Mouse (Mus musculus): ENCODE data around the gene Abhd2. TPM values are rescaled to one million over a fixed set of nuclear protein-coding genes. Genes with fewer than 3 reads are reported as not detected.

The Abhd2 gene
- polyA plus RNA-seq, 1 experiment from 2014 or later: 6.8 TPM

- H3K4me1 ChIP-seq: peaks cover 35% of the 10 kb centered on the region
- H3K27ac ChIP-seq (replicated peaks): no peak overlapping the region
- no peaks in the 10 kb centered on the region for H3K9me3 ChIP-seq (replicated peaks)
- WGBS: 94% methylated on average over 8 of the region's 8 CpGs
- no peak overlapping the region for H3K4me3 ChIP-seq
- H3K27me3 ChIP-seq (ENCODE audit: low read depth, poor library complexity, severe bottlenecking): peaks cover 17% of the 10 kb centered on the region; the same call in 1 of the 2 replicates
- H3K36me3 ChIP-seq: peaks cover 11% of the 10 kb centered on the region; the same call in 1 of the 2 replicates
- no peak for DNase-seq (ENCODE audit: low spot score)
Observed at GRCm38 (mm10) chr7:79284889-79285280, 11.9 kb downstream of the Abhd2 start.

- Histone ChIP-seq H3K27me3 (ENCODE audit: low read depth, poor library complexity, severe bottlenecking) (peaks cover 17% of the 10 kb centered on the region; the same call in 1 of the 2 replicates), H3K36me3 (peaks cover 11% of the 10 kb centered on the region; the same call in 1 of the 2 replicates), H3K4me1 (peaks cover 35% of the 10 kb centered on the region), H3K4me3 (no peak overlapping the region), H3K9me3 (replicated peaks) (no peaks in the 10 kb centered on the region), H3K27ac (replicated peaks) (no peak overlapping the region)
- DNase-seq (ENCODE audit: low spot score): no peak
- 94% methylated on average over 13 of the region's 13 CpGs for WGBS
Observed at GRCm38 (mm10) chr7:79285408-79285807, 12.4 kb downstream of the Abhd2 start.

- peaks cover 11% of the 10 kb centered on the region; the same call in 1 of the 2 replicates for H3K36me3 ChIP-seq
- 94% methylated on average over 6 of the region's 6 CpGs for WGBS
Observed at GRCm38 (mm10) chr7:79287226-79287625, 14.2 kb downstream of the Abhd2 start.

GRCm38 (mm10) chr7:79287928-79288327 is 14.9 kb downstream of the Abhd2 start:
- Histone ChIP-seq H3K27me3 (ENCODE audit: low read depth, poor library complexity, severe bottlenecking) (peaks cover 11% of the 10 kb centered on the region; the same call in 1 of the 2 replicates), H3K36me3 (peaks cover 8% of the 10 kb centered on the region; the same call in 1 of the 2 replicates), H3K4me3 (no peak overlapping the region), H3K9me3 (replicated peaks) (no peaks in the 10 kb centered on the region), H3K4me1 (peaks cover 30% of the 10 kb centered on the region), H3K27ac (replicated peaks) (no peak overlapping the region)
- 91% methylated on average over 8 of the region's 8 CpGs for WGBS
- DNase-seq (ENCODE audit: low spot score): no peak

More at GRCm38 (mm10) chr7:79287226-79287625, 14.2 kb downstream of the Abhd2 start:
- no peak overlapping the region for H3K4me3 ChIP-seq
- peaks cover 26% of the 10 kb centered on the region for H3K4me1 ChIP-seq
- no peak for DNase-seq (ENCODE audit: low spot score)
- H3K9me3 ChIP-seq (replicated peaks): no peaks in the 10 kb centered on the region
- H3K27ac ChIP-seq (replicated peaks): no peak overlapping the region
- H3K27me3 ChIP-seq (ENCODE audit: low read depth, poor library complexity, severe bottlenecking): peaks cover 17% of the 10 kb centered on the region; the same call in 1 of the 2 replicates

- H3K4me3 ChIP-seq: no peak overlapping the region
- 98% methylated on average over 5 of the region's 5 CpGs for WGBS
- DNase-seq (ENCODE audit: low spot score): no peak
- H3K27me3 ChIP-seq (ENCODE audit: low read depth, poor library complexity, severe bottlenecking): peaks cover 11% of the 10 kb centered on the region; the same call in 1 of the 2 replicates
- H3K9me3 ChIP-seq (replicated peaks): no peaks in the 10 kb centered on the region
- H3K27ac ChIP-seq (replicated peaks): no peak overlapping the region
- H3K4me1 ChIP-seq: peaks cover 30% of the 10 kb centered on the region
- H3K36me3 ChIP-seq: 0 out of 2 replicates have a peak, but pooled peaks cover 8% of the 10 kb centered on the region
Observed at GRCm38 (mm10) chr7:79288422-79288821, 15.4 kb downstream of the Abhd2 start.

GRCm38 (mm10) chr7:79293605-79294232 is 20.7 kb downstream of the Abhd2 start:
- Histone ChIP-seq H3K27ac (replicated peaks) (peak overlapping the region; percentile 57), H3K36me3 (peaks cover 36% of the 10 kb centered on the region), H3K27me3 (ENCODE audit: low read depth, poor library complexity, severe bottlenecking) (peaks cover 12% of the 10 kb centered on the region), H3K4me1 (peaks cover 36% of the 10 kb centered on the region), H3K4me3 (no peak overlapping the region), H3K9me3 (replicated peaks) (no peaks in the 10 kb centered on the region)
- no peak for DNase-seq (ENCODE audit: low spot score)
- 55% methylated on average over 14 of the region's 14 CpGs for WGBS

- peaks cover 12% of the 10 kb centered on the region for H3K27me3 ChIP-seq (ENCODE audit: low read depth, poor library complexity, severe bottlenecking)
- no peak for DNase-seq (ENCODE audit: low spot score)
- H3K9me3 ChIP-seq (replicated peaks): no peaks in the 10 kb centered on the region
- no peak overlapping the region for H3K4me3 ChIP-seq
- H3K4me1 ChIP-seq: peaks cover 39% of the 10 kb centered on the region
- H3K36me3 ChIP-seq: peaks cover 42% of the 10 kb centered on the region
- 90% methylated on average over 13 of the region's 13 CpGs for WGBS
- H3K27ac ChIP-seq (replicated peaks): 0 out of 2 replicates have a peak overlapping the region, but pooled peaks have one; percentile 23
Observed at GRCm38 (mm10) chr7:79294449-79294980, 21.5 kb downstream of the Abhd2 start.

GRCm38 (mm10) chr7:79295196-79295826 is 22.3 kb downstream of the Abhd2 start:
- Histone ChIP-seq H3K27ac (replicated peaks) (no peak overlapping the region), H3K27me3 (ENCODE audit: low read depth, poor library complexity, severe bottlenecking) (peaks cover 12% of the 10 kb centered on the region), H3K9me3 (replicated peaks) (no peaks in the 10 kb centered on the region), H3K4me3 (no peak overlapping the region), H3K4me1 (peaks cover 43% of the 10 kb centered on the region), H3K36me3 (peaks cover 45% of the 10 kb centered on the region)
- no peak for DNase-seq (ENCODE audit: low spot score)
- WGBS: 84% methylated on average over 13 of the region's 13 CpGs

GRCm38 (mm10) chr7:79298681-79299080 is 25.7 kb downstream of the Abhd2 start:
- WGBS: 67% methylated on average over 1 of the region's 1 CpGs
- peaks cover 47% of the 10 kb centered on the region for H3K36me3 ChIP-seq
- H3K4me3 ChIP-seq: no peak overlapping the region
- H3K4me1 ChIP-seq: peaks cover 48% of the 10 kb centered on the region
- DNase-seq (ENCODE audit: low spot score): no peak
- peaks cover 18% of the 10 kb centered on the region for H3K27me3 ChIP-seq (ENCODE audit: low read depth, poor library complexity, severe bottlenecking)
- H3K27ac ChIP-seq (replicated peaks): no peak overlapping the region
- no peaks in the 10 kb centered on the region for H3K9me3 ChIP-seq (replicated peaks)

- Histone ChIP-seq H3K4me3 (no peak overlapping the region), H3K36me3 (peaks cover 52% of the 10 kb centered on the region), H3K27ac (replicated peaks) (0 out of 2 replicates have a peak overlapping the region, but pooled peaks have one; percentile 1), H3K27me3 (ENCODE audit: low read depth, poor library complexity, severe bottlenecking) (peaks cover 23% of the 10 kb centered on the region), H3K9me3 (replicated peaks) (no peaks in the 10 kb centered on the region), H3K4me1 (peaks cover 39% of the 10 kb centered on the region)
- WGBS: 84% methylated on average over 7 of the region's 7 CpGs
- DNase-seq (ENCODE audit: low spot score): no peak
Observed at GRCm38 (mm10) chr7:79299548-79299947, 26.5 kb downstream of the Abhd2 start.

- WGBS: 69% methylated on average over 13 of the region's 13 CpGs
- Histone ChIP-seq H3K27me3 (ENCODE audit: low read depth, poor library complexity, severe bottlenecking) (peaks cover 23% of the 10 kb centered on the region), H3K36me3 (peaks cover 48% of the 10 kb centered on the region), H3K4me1 (peaks cover 36% of the 10 kb centered on the region), H3K9me3 (replicated peaks) (no peaks in the 10 kb centered on the region), H3K27ac (replicated peaks) (0 out of 2 replicates have a peak overlapping the region, but pooled peaks have one; percentile 29), H3K4me3 (no peak overlapping the region)
- DNase-seq (ENCODE audit: low spot score): no peak
Observed at GRCm38 (mm10) chr7:79300432-79301151, 27.6 kb downstream of the Abhd2 start.

GRCm38 (mm10) chr7:79302145-79302544 is 29.1 kb downstream of the Abhd2 start:
- H3K4me1 ChIP-seq: peaks cover 39% of the 10 kb centered on the region
- DNase-seq (ENCODE audit: low spot score): no peak
- no peak overlapping the region for H3K27ac ChIP-seq (replicated peaks)
- 92% methylated on average over 6 of the region's 6 CpGs for WGBS
- H3K9me3 ChIP-seq (replicated peaks): no peaks in the 10 kb centered on the region
- no peak overlapping the region for H3K4me3 ChIP-seq
- H3K27me3 ChIP-seq (ENCODE audit: low read depth, poor library complexity, severe bottlenecking): peaks cover 29% of the 10 kb centered on the region; the same call in 1 of the 2 replicates
- H3K36me3 ChIP-seq: peaks cover 38% of the 10 kb centered on the region

All from midbrain, embryonic 10.5 days (tissue).